Mouse (Mus musculus): ENCODE measurements around the gene Esrrg. TPM values are rescaled to one million over a fixed set of nuclear protein-coding genes. Genes with fewer than 3 reads are reported as not detected.
A peak's percentile ranks its signal among the peaks of the same experiment; 100 is the strongest.

The Esrrg gene
- polyA plus RNA-seq, 1 experiment from 2014 or later = 34.5 TPM

DNA sequence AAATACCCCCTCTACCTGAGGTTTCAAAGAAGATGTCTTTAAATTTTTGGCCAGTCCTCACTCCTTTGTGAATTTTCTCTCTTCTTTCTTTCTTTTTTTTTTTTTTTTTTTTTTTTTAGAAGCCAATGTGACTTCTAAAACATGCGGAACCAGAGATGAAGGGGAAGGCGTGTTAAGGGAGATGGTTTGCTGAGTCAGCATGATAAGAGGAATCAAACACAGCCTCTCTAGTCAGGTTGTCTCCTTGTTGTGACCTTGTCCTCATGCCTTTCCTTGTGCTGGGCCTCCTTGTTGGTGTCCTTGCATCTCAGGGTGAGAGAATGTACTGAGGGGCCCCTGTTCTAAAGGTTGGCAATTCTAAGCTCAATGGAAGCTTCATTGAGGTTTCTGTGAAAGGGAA, 348.1 kb downstream of the Esrrg start:
- no peaks in the 10 kb centered on the region for H3K27me3 ChIP-seq (ENCODE audit: control insufficient read depth, insufficient read depth, low read length)
- H3K4me2 ChIP-seq (ENCODE audit: low read length) = no peak overlapping the region
- H3K27ac ChIP-seq (replicated peaks; ENCODE audit: low read depth, low read length) = no peak overlapping the region
- DNase-seq (no peak), ATAC-seq (ENCODE audit: low FRiP score, low TSS enrichment) (no peak)
- no peak overlapping the region for H3K4me3 ChIP-seq (replicated peaks; ENCODE audit: low read depth, low read length)
- no peaks in the 10 kb centered on the region for H3K9me3 ChIP-seq (ENCODE audit: control insufficient read depth, low read length)
- H3K9ac ChIP-seq (replicated peaks; ENCODE audit: low read length) = no peak overlapping the region
- 98% methylated on average over 2 of the region's 2 CpGs for WGBS
- no peaks in the 10 kb centered on the region for H3K4me1 ChIP-seq (ENCODE audit: control insufficient read depth, insufficient read depth, low read length)
- no peaks in the 10 kb centered on the region for H3K36me3 ChIP-seq (ENCODE audit: control insufficient read depth, insufficient read depth, low read length)

DNA sequence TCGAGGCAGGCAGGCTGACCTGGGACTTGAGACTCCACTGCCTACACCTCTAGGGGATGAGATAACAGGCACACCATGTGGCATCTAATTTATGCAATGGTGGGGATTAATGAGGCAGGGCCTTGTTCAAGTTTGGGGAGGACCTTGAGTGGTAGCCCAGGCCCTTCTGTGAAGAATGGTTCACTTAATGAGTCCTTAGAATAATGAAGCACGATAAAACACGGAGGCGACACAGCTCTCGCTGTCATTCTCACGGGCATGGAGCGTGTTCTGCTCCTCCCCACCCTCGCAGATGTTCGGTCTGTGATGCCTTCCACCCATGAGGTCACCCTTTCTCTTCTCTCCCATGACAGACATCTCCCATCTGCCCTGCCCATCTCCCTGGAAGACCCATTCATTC, 350.6 kb downstream of the Esrrg start:
- DNase-seq = no peak
- no peak; the same call in 1 of the 2 replicates for ATAC-seq (ENCODE audit: low FRiP score, low TSS enrichment)
- Histone ChIP-seq H3K9me3 (ENCODE audit: control insufficient read depth, low read length) (no peaks in the 10 kb centered on the region), H3K4me1 (ENCODE audit: control insufficient read depth, insufficient read depth, low read length) (no peaks in the 10 kb centered on the region), H3K4me2 (ENCODE audit: low read length) (no peak overlapping the region), H3K4me3 (replicated peaks; ENCODE audit: low read depth, low read length) (no peak overlapping the region), H3K27me3 (ENCODE audit: control insufficient read depth, insufficient read depth, low read length) (no peaks in the 10 kb centered on the region), H3K36me3 (ENCODE audit: control insufficient read depth, insufficient read depth, low read length) (no peaks in the 10 kb centered on the region), H3K27ac (replicated peaks; ENCODE audit: low read depth, low read length) (no peak overlapping the region), H3K9ac (replicated peaks; ENCODE audit: low read length) (no peak overlapping the region)
- 71% methylated on average over 9 of the region's 9 CpGs for WGBS

DNA sequence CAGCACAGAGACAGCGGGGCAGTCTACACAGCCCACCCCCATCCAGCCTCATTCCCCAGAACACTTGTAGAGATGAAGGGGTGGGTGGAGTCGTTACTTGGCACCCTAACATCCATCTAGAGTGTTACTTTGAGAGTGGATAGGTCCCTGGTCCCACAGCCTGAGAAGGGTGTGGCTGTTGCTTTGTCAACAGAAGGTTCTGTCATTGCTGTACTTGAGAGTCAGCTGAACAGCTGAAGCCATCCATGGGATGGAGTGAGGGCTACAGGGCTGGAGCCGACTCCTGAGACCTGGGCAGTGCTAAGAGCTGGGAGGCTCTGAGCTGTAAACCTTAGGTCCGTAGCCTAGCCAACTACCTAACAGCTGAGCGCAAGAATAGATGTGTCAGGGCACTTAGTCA, 352.9 kb downstream of the Esrrg start:
- Histone ChIP-seq H3K27me3 (ENCODE audit: control insufficient read depth, insufficient read depth, low read length) (no peaks in the 10 kb centered on the region), H3K9me3 (ENCODE audit: control insufficient read depth, low read length) (no peaks in the 10 kb centered on the region), H3K27ac (replicated peaks; ENCODE audit: low read depth, low read length) (no peak overlapping the region), H3K4me2 (ENCODE audit: low read length) (no peak overlapping the region), H3K36me3 (ENCODE audit: control insufficient read depth, insufficient read depth, low read length) (no peaks in the 10 kb centered on the region), H3K4me3 (replicated peaks; ENCODE audit: low read depth, low read length) (no peak overlapping the region), H3K9ac (replicated peaks; ENCODE audit: low read length) (no peak overlapping the region), H3K4me1 (ENCODE audit: control insufficient read depth, insufficient read depth, low read length) (peaks cover 4% of the 10 kb centered on the region; the same call in 1 of the 2 replicates)
- DNase-seq = no peak
- ATAC-seq (ENCODE audit: low FRiP score, low TSS enrichment) = no peak
- 89% methylated on average over 5 of the region's 5 CpGs for WGBS

DNA sequence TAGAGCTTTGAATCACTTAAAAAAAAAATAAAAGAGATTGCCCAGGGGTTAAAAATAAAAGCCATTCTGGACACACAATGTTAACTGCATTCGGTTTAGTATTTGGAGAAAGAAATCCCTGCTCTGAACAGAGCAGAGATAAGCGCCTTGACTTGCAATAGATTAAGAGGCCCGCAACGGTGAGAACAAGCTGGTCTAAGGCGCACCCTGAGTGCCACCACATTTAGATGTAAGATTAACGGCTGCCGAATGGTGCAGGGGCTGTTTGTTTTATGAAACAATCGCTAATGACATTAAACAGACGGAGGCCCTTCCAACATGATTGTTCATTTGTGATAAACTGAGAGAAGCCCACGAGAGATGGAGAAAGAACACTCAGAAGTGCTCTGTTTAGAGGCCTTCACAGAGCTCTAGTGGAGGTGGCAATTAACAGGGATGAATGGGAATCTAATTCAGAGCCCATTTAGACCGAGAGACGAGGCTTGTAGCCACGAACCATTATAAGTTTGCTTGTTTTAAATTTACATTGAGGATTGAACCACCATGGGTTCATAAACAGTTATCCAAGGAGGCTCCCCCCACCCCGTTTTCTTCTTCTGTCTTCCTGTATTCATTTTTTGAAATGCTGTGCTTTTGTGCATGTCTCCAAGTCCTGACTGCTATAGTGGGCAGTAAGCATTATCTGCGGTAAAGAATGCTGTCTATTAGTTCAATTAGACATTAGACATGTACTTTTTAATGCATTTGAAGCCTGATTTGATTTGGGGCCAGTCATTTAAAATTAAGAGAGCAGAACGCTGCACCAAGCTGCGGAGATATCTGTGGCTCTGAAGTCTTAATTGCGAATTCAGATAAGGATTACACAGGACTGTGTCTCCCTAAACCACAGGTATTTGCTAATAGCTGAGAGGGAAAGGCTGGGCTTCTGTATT, 356.5 kb downstream of the Esrrg start:
- no peak overlapping the region for H3K9ac ChIP-seq (replicated peaks; ENCODE audit: low read length)
- H3K4me1 ChIP-seq (ENCODE audit: control insufficient read depth, insufficient read depth, low read length) = peaks cover 4% of the 10 kb centered on the region; the same call in 1 of the 2 replicates
- no peaks in the 10 kb centered on the region; the same call in 1 of the 2 replicates for H3K27me3 ChIP-seq (ENCODE audit: control insufficient read depth, insufficient read depth, low read length)
- H3K9me3 ChIP-seq (ENCODE audit: control insufficient read depth, low read length) = no peaks in the 10 kb centered on the region
- DNase-seq (peak; percentile 50), ATAC-seq (ENCODE audit: low FRiP score, low TSS enrichment) (no peak)
- no peaks in the 10 kb centered on the region for H3K36me3 ChIP-seq (ENCODE audit: control insufficient read depth, insufficient read depth, low read length)
- H3K4me2 ChIP-seq (ENCODE audit: low read length) = no peak overlapping the region
- no peak overlapping the region for H3K4me3 ChIP-seq (replicated peaks; ENCODE audit: low read depth, low read length)
- no peak overlapping the region for H3K27ac ChIP-seq (replicated peaks; ENCODE audit: low read depth, low read length)
- 16% methylated on average over 18 of the region's 18 CpGs for WGBS

DNA sequence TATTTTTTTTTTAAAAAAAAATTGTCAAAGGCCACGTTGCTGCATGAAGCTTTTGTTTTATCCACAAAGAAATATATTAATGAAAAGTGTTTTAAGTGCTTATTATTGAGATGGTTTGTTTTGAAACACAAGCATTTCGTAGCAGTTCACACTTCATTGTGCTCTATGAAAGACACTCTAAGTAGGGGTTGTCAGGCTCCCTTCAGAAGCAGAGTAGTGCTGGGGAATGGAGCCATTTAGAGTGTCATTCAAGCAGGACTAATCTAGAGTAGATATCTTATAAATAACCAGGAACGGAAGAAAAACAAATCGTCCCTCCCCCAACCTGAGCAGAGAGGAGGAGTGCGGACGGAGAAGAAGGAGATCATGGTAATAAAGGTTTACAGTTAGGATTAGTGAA, 357.3 kb downstream of the Esrrg start:
- WGBS = 10% methylated on average over 6 of the region's 6 CpGs
- H3K27me3 ChIP-seq (ENCODE audit: control insufficient read depth, insufficient read depth, low read length) = no peaks in the 10 kb centered on the region; the same call in 1 of the 2 replicates
- H3K4me2 ChIP-seq (ENCODE audit: low read length) = no peak overlapping the region
- no peak for DNase-seq
- H3K27ac ChIP-seq (replicated peaks; ENCODE audit: low read depth, low read length) = no peak overlapping the region
- ATAC-seq (ENCODE audit: low FRiP score, low TSS enrichment) = no peak
- H3K36me3 ChIP-seq (ENCODE audit: control insufficient read depth, insufficient read depth, low read length) = no peaks in the 10 kb centered on the region
- no peaks in the 10 kb centered on the region for H3K9me3 ChIP-seq (ENCODE audit: control insufficient read depth, low read length)
- no peak overlapping the region for H3K4me3 ChIP-seq (replicated peaks; ENCODE audit: low read depth, low read length)
- no peak overlapping the region for H3K9ac ChIP-seq (replicated peaks; ENCODE audit: low read length)
- peaks cover 4% of the 10 kb centered on the region; the same call in 1 of the 2 replicates for H3K4me1 ChIP-seq (ENCODE audit: control insufficient read depth, insufficient read depth, low read length)

DNA sequence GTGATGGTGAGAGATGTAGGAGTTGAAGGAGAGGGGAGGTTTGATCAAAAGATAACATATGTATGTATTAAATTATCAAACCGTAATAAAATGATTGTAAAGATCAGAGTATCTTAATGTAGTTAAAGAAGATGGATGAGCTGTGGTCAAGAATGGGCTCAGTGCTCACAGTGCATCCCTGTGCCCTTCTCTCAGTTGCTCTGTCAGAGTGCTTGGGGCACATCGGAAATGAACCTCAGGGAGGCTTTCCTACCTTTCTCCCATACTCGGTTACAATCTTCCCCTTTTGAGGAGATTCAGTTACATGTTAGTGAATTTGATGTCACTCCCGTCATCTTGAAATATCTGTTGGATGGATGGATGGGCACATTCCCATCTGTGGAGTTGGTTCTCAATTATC, 359.8 kb downstream of the Esrrg start:
- Histone ChIP-seq H3K9me3 (ENCODE audit: control insufficient read depth, low read length) (no peaks in the 10 kb centered on the region), H3K9ac (replicated peaks; ENCODE audit: low read length) (no peak overlapping the region), H3K27ac (replicated peaks; ENCODE audit: low read depth, low read length) (no peak overlapping the region), H3K4me2 (ENCODE audit: low read length) (no peak overlapping the region), H3K4me3 (replicated peaks; ENCODE audit: low read depth, low read length) (no peak overlapping the region), H3K36me3 (ENCODE audit: control insufficient read depth, insufficient read depth, low read length) (no peaks in the 10 kb centered on the region), H3K27me3 (ENCODE audit: control insufficient read depth, insufficient read depth, low read length) (no peaks in the 10 kb centered on the region; the same call in 1 of the 2 replicates), H3K4me1 (ENCODE audit: control insufficient read depth, insufficient read depth, low read length) (peaks cover 4% of the 10 kb centered on the region; the same call in 1 of the 2 replicates)
- 90% methylated on average over 4 of the region's 4 CpGs for WGBS
- DNase-seq (no peak), ATAC-seq (ENCODE audit: low FRiP score, low TSS enrichment) (no peak)

DNA sequence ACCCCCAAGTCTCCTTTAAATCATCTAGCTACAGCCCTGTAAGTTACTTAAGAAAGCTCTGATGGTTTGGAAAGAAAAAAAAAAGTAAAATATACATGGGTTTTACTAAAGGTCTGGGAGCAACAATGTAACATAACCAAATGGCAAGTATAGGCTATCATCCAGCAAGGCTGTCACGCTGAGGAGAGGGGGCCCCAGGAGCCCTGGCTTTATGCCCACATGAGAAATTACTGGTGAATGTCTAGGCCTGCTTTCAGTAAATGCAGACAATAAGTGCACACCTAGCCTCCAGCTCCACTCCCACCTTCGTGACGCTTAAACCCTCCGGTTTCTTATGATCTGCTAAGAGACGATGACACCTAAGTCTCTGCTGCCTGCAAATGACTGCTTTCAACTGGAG, 360.9 kb downstream of the Esrrg start:
- Histone ChIP-seq H3K27ac (replicated peaks; ENCODE audit: low read depth, low read length) (no peak overlapping the region), H3K36me3 (ENCODE audit: control insufficient read depth, insufficient read depth, low read length) (no peaks in the 10 kb centered on the region), H3K9ac (replicated peaks; ENCODE audit: low read length) (no peak overlapping the region), H3K4me3 (replicated peaks; ENCODE audit: low read depth, low read length) (no peak overlapping the region), H3K27me3 (ENCODE audit: control insufficient read depth, insufficient read depth, low read length) (no peaks in the 10 kb centered on the region; the same call in 1 of the 2 replicates), H3K4me1 (ENCODE audit: control insufficient read depth, insufficient read depth, low read length) (peaks cover 4% of the 10 kb centered on the region; the same call in 1 of the 2 replicates), H3K9me3 (ENCODE audit: control insufficient read depth, low read length) (no peaks in the 10 kb centered on the region), H3K4me2 (ENCODE audit: low read length) (no peak overlapping the region)
- 93% methylated on average over 5 of the region's 5 CpGs for WGBS
- ATAC-seq (ENCODE audit: low FRiP score, low TSS enrichment) = no peak
- no peak for DNase-seq

DNA sequence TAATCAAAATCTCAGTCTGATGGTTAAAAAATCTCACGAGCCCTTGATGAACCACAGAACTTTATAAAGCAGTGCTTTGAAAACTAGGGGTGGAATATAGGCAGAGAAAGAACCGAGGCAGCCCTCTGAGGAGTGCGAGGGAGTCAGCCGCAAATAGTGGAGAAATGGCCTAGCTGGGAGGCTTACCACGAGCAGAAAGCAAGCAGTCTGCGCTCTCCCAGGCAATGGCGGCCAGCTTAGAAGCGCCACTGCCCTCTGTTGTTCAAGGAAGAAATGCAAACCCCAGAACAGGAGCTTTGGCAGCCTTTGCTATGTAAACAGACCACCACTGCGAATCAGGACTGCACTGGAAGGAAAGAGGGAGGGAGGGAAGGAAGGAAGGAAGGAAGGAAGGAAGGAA, 365.8 kb downstream of the Esrrg start:
- DNase-seq (peak; percentile 90), ATAC-seq (ENCODE audit: low FRiP score, low TSS enrichment) (no peak)
- no peak overlapping the region for H3K4me2 ChIP-seq (ENCODE audit: low read length)
- H3K36me3 ChIP-seq (ENCODE audit: control insufficient read depth, insufficient read depth, low read length) = no peaks in the 10 kb centered on the region
- 7% methylated on average over 9 of the region's 9 CpGs for WGBS
- H3K4me3 ChIP-seq (replicated peaks; ENCODE audit: low read depth, low read length) = no peak overlapping the region
- no peaks in the 10 kb centered on the region for H3K27me3 ChIP-seq (ENCODE audit: control insufficient read depth, insufficient read depth, low read length)
- no peak overlapping the region for H3K27ac ChIP-seq (replicated peaks; ENCODE audit: low read depth, low read length)
- H3K4me1 ChIP-seq (ENCODE audit: control insufficient read depth, insufficient read depth, low read length) = 0 out of 2 replicates have a peak, but pooled peaks cover 2% of the 10 kb centered on the region
- no peak overlapping the region for H3K9ac ChIP-seq (replicated peaks; ENCODE audit: low read length)
- no peaks in the 10 kb centered on the region for H3K9me3 ChIP-seq (ENCODE audit: control insufficient read depth, low read length)
